Mouse (Mus musculus): ENCODE measurements around the gene Fgfr2.

The Fgfr2 gene

GRCm38 (mm10) chr7:132749504-132749903 lies 373.6 kb downstream of the Fgfr2 start:
- no peak for DNase-seq (ENCODE audit: low spot score)

DNA sequence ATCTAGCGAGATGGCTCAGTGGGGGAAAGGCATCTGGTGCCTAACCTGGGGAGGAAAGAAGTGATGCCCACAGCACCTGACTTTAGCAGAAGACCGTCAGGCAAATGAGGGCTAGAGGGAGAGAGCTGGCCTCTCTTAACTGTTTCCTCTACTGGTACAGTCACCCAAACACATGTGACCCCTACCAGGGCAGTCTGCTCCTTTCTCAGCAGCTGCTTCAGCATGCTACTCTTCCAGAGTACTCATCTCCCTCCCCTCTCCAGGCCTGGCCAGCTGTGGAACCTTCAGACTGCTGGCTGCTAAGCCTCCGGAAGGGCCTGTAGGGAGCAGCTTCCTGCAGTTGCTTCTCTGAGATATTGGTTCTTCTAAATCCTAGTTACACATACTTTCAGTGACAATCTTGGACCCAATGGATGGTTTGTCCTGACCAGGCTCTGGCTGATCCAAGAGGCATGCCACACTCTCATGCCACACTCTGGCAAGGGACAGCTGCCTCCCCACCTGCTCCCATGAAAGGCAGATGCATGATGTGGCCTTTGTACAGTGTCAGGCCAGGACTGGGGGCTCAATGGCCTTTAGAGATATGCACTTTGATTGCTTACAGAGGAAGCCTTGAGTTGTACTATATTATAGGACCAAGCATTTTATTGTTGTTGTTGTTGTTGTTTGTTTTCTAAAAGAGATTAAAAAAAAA lies 374.9 kb downstream of the Fgfr2 start:
- no peak for DNase-seq (ENCODE audit: low spot score)

DNA sequence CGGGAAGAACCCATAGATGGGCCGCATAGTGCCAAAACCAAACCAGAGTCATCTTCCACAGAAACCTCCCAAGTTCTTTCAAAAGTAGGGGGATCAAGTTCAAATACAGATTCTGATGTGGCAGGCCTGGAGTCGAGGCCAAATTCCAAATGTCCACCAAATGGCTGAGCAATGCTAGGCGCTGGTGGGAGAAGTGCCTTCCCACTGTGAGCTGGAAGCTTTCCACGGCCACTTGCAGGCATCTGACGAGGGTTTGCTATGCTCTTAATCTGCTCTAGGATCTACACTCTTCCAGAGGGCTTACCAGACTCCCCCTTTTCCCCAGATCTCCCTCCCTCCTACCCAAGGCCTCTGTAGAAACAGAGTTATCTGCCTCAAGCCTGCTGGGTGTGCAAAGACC lies 376.1 kb downstream of the Fgfr2 start:
- no peak for DNase-seq (ENCODE audit: low spot score)

DNA sequence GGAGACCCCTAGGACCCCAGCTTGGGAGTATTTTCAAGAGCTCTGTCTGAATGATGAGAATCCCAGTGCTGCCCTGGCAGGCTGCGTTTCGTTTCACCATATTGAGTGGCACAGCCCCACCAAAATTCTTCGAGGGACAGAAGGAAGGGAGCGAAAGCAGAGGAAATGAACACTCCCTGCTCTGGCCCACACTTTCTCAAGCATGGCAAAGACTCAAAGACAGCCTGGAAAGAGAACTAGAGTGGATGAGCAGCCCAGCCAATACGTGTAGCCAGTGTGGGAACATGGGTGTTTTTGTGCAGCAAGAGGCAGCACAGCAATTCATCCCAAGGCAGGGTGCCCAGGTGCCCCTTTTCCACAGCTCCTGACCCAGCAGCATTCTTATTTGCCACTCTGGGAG lies 380.2 kb downstream of the Fgfr2 start:
- DNase-seq (ENCODE audit: low spot score) = no peak

DNA sequence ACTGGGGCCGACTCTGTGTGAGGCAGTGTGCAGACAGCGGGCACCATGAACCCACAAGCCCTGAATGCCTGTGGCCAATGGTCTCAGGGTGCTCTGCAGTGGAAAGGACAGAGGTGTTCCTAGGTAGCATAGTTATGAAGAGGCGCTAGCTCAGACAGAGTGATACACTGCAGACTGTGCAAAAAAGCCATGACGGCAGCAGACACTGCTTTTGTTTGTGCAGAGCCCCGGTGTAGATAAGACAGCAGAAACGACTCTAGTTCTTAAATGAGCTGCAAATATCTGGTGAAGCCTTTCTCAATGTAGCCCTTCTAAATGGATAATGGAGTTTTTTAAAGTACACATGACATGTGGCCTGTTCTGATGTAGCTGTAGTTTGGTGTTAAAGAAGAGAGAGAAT lies 383.3 kb downstream of the Fgfr2 start:
- no peak for DNase-seq (ENCODE audit: low spot score)

GRCm38 (mm10) chr7:132738844-132739243 lies 384.3 kb downstream of the Fgfr2 start:
- DNase-seq (ENCODE audit: low spot score) = no peak

DNA sequence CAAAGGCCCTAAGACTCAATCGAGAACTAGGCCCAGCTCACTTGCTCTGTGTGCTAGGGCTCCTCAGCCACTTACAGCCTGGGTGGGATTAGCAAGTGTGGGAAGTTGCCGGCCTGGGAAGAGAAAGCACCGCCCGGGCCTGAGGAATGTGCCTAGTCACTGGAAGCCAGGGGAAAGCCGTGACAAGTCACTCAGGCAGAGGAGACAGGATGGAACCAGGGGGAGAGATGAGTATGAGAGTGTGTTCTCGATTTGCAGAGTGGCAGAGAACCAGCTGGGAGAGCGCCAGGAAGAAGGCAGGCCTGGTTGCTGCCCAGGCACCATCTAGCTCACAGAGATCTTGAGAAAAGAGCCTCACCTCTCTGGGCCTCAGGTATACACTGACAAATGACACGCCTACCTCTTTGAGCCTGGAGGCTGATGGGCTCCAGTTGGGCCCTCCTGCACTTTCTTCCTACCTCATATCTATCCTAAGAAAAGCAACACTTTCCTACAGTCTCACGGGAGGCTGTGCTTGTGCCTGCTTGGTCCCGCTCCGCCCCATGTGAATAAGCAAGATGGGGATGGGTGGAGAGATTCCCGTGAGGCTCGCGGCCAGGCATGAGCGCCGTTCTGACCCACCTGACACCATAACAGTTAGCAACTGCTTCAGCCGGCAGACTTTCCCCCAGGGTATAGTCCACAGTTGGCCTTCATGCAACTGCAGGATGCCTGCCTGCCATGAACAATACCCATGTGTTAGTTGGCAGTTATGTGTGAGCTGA lies 386.9 kb downstream of the Fgfr2 start:
- no peak for DNase-seq (ENCODE audit: low spot score)

DNA sequence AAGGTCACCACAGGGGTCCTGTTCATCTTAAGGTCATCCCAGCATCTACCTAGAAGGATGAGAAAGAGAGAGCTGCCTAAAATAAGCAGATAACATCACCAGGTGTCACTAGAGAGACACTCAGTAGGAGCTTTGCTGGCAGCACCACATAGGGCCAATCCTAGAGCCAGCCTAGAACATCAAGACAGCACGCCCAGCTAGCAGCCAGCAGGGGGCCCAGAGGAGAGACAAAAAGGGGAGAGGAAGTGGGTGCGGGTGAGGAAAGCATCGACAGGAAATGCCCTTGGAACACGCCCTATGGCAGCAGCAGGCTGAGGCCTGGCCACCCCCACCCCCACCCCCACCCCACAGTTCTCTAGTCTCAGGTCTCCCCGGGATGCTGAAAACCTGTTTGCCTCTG lies 388.0 kb downstream of the Fgfr2 start:
- no peak for DNase-seq (ENCODE audit: low spot score)

- no peak for DNase-seq (ENCODE audit: low spot score)
Measured at GRCm38 (mm10) chr7:132734222-132734621, 388.9 kb downstream of the Fgfr2 start.

DNA sequence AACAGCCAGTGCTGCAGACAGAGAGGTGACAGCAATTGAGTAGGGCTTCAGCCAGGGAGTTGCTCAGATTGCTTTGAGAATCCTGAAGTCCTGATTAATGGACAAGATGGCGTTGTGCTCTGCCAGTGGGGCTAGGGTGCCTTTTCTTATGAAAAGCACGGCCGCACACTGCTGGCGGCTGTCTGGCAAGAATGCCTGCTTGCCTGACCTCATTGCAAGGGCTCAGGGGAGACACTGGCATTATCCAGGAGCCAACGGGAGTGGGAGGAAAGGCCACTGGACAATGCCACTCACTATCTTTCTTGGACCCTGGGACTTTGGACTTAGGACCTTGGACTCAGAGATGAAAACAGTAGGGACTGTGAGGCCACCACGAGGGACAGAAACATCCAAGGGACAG lies 389.6 kb downstream of the Fgfr2 start:
- DNase-seq (ENCODE audit: low spot score) = no peak

- DNase-seq (ENCODE audit: low spot score) = no peak
Measured at GRCm38 (mm10) chr7:132732136-132732789, 390.9 kb downstream of the Fgfr2 start.

DNA sequence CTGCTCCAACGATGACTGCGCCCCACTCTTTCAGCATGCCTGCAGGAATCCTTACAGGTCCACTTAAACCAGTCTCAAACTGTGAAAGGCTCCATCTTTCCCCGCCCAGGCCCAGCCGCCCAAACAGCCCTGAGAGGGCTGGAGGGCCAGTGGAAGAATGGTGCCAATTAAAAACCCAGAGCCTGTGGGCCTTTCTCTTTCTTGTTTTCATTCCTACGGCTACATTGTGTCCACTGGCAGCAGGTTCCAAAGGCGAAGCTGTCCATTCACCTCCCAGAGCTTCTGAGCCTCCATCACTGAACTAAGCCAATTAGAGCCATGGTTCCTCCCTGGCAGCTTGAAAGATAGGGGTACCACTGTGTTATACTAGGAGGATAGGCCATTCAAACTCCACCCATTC lies 391.6 kb downstream of the Fgfr2 start:
- DNase-seq (ENCODE audit: low spot score) = no peak

DNA sequence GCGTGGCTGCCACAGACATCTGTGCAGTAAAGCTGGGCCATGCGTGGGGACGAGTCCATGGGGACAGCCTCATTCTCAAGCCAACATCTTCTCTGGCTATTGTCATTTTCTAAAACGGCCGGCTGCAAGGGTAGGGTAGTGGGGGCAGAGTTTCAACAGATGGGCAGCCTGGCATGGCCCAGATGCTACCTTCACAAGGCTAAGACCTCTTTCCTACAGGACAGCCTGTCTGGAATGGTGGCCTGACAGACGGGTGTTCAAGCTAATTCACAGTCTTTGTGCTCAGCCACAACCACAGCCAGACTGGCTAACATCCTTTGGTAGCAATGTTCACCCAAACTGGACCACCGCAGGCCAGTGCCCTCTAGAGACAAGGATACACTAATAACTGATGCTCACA lies 392.6 kb downstream of the Fgfr2 start:
- DNase-seq (ENCODE audit: low spot score) = no peak

- no peak for DNase-seq (ENCODE audit: low spot score)
Measured at GRCm38 (mm10) chr7:132729093-132729831, 393.9 kb downstream of the Fgfr2 start.

- no peak for DNase-seq (ENCODE audit: low spot score)
Measured at GRCm38 (mm10) chr7:132726106-132726861, 396.9 kb downstream of the Fgfr2 start.

DNA sequence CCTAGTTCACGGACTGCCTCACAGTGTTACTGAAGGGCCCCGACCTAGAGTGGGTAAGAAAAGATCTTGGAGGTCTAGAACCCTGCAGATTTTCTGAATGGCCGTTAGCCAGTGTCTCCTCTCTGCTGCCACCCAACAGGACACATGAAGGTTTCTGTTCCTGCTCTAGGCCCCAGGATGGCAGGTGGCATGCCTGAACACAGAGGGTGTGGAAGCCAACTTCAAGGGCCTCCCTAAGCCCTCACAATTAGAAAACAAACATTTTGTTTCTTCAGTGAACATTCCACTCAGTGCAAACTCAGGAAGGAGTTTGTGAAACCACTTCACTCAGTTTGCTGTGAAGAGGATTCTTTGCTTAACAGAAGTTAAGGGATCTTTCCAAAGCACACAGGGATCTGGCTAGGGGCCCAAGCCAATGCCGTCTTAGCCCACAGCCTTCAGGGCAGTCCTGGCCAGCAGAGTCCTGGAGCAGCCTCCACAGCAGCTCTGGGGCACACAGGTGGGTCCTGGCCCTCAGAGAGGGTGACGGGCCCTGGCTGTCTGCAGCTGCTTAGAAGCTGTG lies 398.6 kb downstream of the Fgfr2 start:
- no peak for DNase-seq (ENCODE audit: low spot score)

DNA sequence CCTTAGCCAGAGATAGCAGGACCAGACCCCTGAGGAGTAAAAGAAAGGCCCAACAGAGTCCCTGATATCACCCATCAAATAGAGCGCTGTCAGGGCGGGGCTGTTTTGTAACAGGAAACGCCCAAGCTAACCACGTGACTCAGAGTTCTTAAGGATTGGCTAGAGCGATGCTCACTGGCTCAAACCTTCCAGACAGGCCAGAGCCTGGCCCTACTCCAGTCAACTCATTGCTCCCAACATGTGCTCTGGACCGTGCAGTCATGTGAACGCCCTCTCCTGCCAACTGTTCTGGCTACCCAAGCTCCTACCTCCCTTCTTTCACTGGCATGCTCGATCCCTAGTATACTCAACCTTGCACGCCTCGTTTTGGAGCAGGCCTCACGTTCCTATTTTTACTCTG lies 399.2 kb downstream of the Fgfr2 start:
- no peak for DNase-seq (ENCODE audit: low spot score)

- DNase-seq (ENCODE audit: low spot score) = no peak
Measured at GRCm38 (mm10) chr7:132722401-132723370, 400.5 kb downstream of the Fgfr2 start.

GRCm38 (mm10) chr7:132720562-132720961 lies 402.6 kb downstream of the Fgfr2 start:
- DNase-seq (ENCODE audit: low spot score) = no peak

GRCm38 (mm10) chr7:132719570-132719969 lies 403.6 kb downstream of the Fgfr2 start:
- no peak for DNase-seq (ENCODE audit: low spot score)
